ENCODE assay signal across 30 mouse cellular contexts in the genomic region with DNA sequence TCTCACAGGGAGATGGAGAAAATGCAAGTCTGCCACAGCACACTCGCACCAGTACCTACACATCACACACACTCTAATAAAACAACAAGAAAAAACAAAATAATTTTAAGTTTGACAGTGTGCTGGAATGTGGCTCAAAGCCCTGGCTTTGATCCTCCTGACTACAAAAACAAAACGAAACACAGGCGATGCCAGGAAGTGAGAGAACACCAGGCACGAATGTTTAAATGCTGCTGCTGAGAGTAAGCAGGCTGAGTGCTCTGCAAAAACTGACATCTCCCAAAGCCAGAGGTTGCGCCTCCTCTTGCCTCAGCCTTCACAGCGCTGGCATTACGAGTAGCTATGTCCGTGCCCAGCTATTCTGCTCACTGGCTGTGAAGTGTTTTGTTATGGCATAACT. TPM values are rescaled to one million over a fixed set of nuclear protein-coding genes. Genes with fewer than 3 reads are reported as not detected.
DNase-seq lines count a peak whose midpoint lies in the region; ATAC-seq and TF ChIP-seq lines count a peak whose summit lies in the region.
"Had no signal": no experiment of that assay in that cellular context is flagged by ENCODE, and none has a peak within 500 bp of the region (broad histone marks: within the 10 kb centered on the region; RNA-seq: fewer than 3 reads in every experiment).

No protein-coding gene starts in this region.

- H3K27ac ChIP-seq in hindbrain, embryonic 10.5 days = no peak overlapping the region; the same call in 1 of the 2 replicates
- no peak overlapping the region for H3K27ac ChIP-seq in hindbrain, embryonic 14.5 days
- no peak overlapping the region for H3K27ac ChIP-seq in liver, adult 2 months (replicated peaks; ENCODE audit: insufficient read depth, low read depth, low read length)
- no peak overlapping the region for H3K27ac ChIP-seq in liver, embryonic 12.5 days
- peak overlapping the region; percentile 70; the same call in 1 of the 2 replicates for H3K27ac ChIP-seq in ES-E14 (ENCODE audit: insufficient read depth, low read depth, low read length, poor library complexity, severe bottlenecking)
- no peak overlapping the region for H3K27ac ChIP-seq in intestine, postnatal 0 days (ENCODE audit: low read depth, low read length)
- H3K27ac ChIP-seq: embryonic facial prominence, embryonic 15.5 days; hindbrain, embryonic 15.5 days; midbrain, embryonic 10.5 days; midbrain, embryonic 15.5 days had no signal

- no peak for TF ChIP-seq CTCF in liver, adult 2 months (IDR thresholded peaks at IDR 0.05; ENCODE audit: low read depth, low read length)
- no peak for TF ChIP-seq CTCF in intestine, postnatal 0 days (IDR thresholded peaks at IDR 0.05; ENCODE audit: low read depth)

- no peak overlapping the region for H3K4me2 ChIP-seq in hindbrain, embryonic 14.5 days (replicated peaks)
- no peak overlapping the region for H3K4me2 ChIP-seq in liver, embryonic 12.5 days
- no peak overlapping the region for H3K4me2 ChIP-seq in intestine, postnatal 0 days (replicated peaks; ENCODE audit: low read depth)
- H3K4me2 ChIP-seq: embryonic facial prominence, embryonic 15.5 days; heart, embryonic 11.5 days; hindbrain, embryonic 15.5 days; midbrain, embryonic 15.5 days had no signal

- no peak for DNase-seq in hindbrain, embryonic 10.5 days (ENCODE audit: low spot score)
- no peak for DNase-seq in hindbrain, embryonic 14.5 days (ENCODE audit: low spot score)
- peak; percentile 27 for DNase-seq in liver, adult 2 months (ENCODE audit: extremely low read depth, low read depth, low spot score)
- DNase-seq in ES-E14 (ENCODE audit: low read depth, low spot score) = no peak
- peak; percentile 11 for DNase-seq in lung, postnatal 14 days
- DNase-seq in neural tube, embryonic 10.5 days (ENCODE audit: extremely low spot score, low spot score) = no peak
- DNase-seq: adrenal gland, postnatal 25 days; cerebellum, adult 18-20 months; cerebellum, postnatal 10 days; gastrocnemius, postnatal 14 days; heart, postnatal 36 days; kidney, adult 18-20 months; left cerebral cortex, postnatal 4 days; liver; right cerebral cortex, adult 18-20 months; spleen, adult 18-20 months; thymus, postnatal 14 days had no signal

- 75% methylated on average over 8 of the region's 8 CpGs for WGBS in hindbrain, embryonic 10.5 days
- 83% methylated on average over 8 of the region's 8 CpGs for WGBS in hindbrain, embryonic 14.5 days
- 77% methylated on average over 8 of the region's 8 CpGs for WGBS in liver, adult 2 months
- WGBS in liver, embryonic 12.5 days (ENCODE audit: insufficient replicate concordance) = 85% methylated on average over 8 of the region's 8 CpGs
- WGBS in intestine, postnatal 0 days = 80% methylated on average over 8 of the region's 8 CpGs

- 0 out of 2 replicates have a peak overlapping the region, but pooled peaks have one; percentile 11 for H3K4me3 ChIP-seq in hindbrain, embryonic 10.5 days
- no peak overlapping the region for H3K4me3 ChIP-seq in hindbrain, embryonic 14.5 days (replicated peaks; ENCODE audit: low read length)
- no peak overlapping the region for H3K4me3 ChIP-seq in liver, adult 2 months (ENCODE audit: insufficient read depth, low read depth, low read length)
- no peak overlapping the region for H3K4me3 ChIP-seq in liver, embryonic 12.5 days
- no peak overlapping the region for H3K4me3 ChIP-seq in ES-E14 (ENCODE audit: insufficient read depth in 1 of 2, low read depth in 1 of 2, low read length in 2 of 2, poor library complexity in 1 of 2, severe bottlenecking in 1 of 2)
- no peak overlapping the region for H3K4me3 ChIP-seq in intestine, postnatal 0 days (ENCODE audit: low read depth, low read length)
- H3K4me3 ChIP-seq: embryonic facial prominence, embryonic 15.5 days; hindbrain, embryonic 15.5 days; midbrain, embryonic 10.5 days; midbrain, embryonic 15.5 days had no signal

- no peak for ATAC-seq in hindbrain, embryonic 14.5 days (ENCODE audit: low FRiP score)
- ATAC-seq in liver, embryonic 12.5 days = no peak
- ATAC-seq in intestine, postnatal 0 days = no peak
- ATAC-seq: forebrain, embryonic 14.5 days; inflammation-experienced regulatory T-cells, adult 6 months; midbrain, embryonic 15.5 days had no signal

- no peak for TF ChIP-seq POLR2A in liver, adult 2 months (IDR thresholded peaks at IDR 0.05; ENCODE audit: extremely low read depth, insufficient read depth, low read length)

- no peaks in the 10 kb centered on the region for H3K9me3 ChIP-seq in hindbrain, embryonic 10.5 days
- no peaks in the 10 kb centered on the region for H3K9me3 ChIP-seq in hindbrain, embryonic 14.5 days (ENCODE audit: control insufficient read depth, low read length)
- no peaks in the 10 kb centered on the region for H3K9me3 ChIP-seq in liver, embryonic 12.5 days (replicated peaks)
- H3K9me3 ChIP-seq in ES-E14 (ENCODE audit: control insufficient read depth, insufficient read depth, low read depth, low read length) = no peaks in the 10 kb centered on the region
- H3K9me3 ChIP-seq in intestine, postnatal 0 days (ENCODE audit: control insufficient read depth) = no peaks in the 10 kb centered on the region
- H3K9me3 ChIP-seq: embryonic facial prominence, embryonic 15.5 days; hindbrain, embryonic 15.5 days; midbrain, embryonic 10.5 days; midbrain, embryonic 15.5 days had no signal

- H3K27me3 ChIP-seq in hindbrain, embryonic 10.5 days (ENCODE audit: insufficient read depth, poor library complexity, severe bottlenecking) = peaks cover 4% of the 10 kb centered on the region; the same call in 1 of the 2 replicates
- H3K27me3 ChIP-seq in hindbrain, embryonic 14.5 days (ENCODE audit: control insufficient read depth, insufficient read depth, low read length) = no peaks in the 10 kb centered on the region
- no peaks in the 10 kb centered on the region for H3K27me3 ChIP-seq in liver, adult 2 months (ENCODE audit: control insufficient read depth, insufficient read depth, low read length)
- peaks cover 26% of the 10 kb centered on the region for H3K27me3 ChIP-seq in liver, embryonic 12.5 days (replicated peaks)
- no peaks in the 10 kb centered on the region; the same call in 1 of the 2 replicates for H3K27me3 ChIP-seq in intestine, postnatal 0 days (replicated peaks; ENCODE audit: control insufficient read depth, insufficient read depth, low read length)
- H3K27me3 ChIP-seq: embryonic facial prominence, embryonic 15.5 days; hindbrain, embryonic 15.5 days; midbrain, embryonic 15.5 days had no signal

- peaks cover 85% of the 10 kb centered on the region for H3K36me3 ChIP-seq in hindbrain, embryonic 10.5 days
- peaks cover 45% of the 10 kb centered on the region for H3K36me3 ChIP-seq in hindbrain, embryonic 14.5 days (replicated peaks; ENCODE audit: control insufficient read depth, insufficient read depth)
- H3K36me3 ChIP-seq in liver, adult 2 months (ENCODE audit: control insufficient read depth, insufficient read depth, low read length) = peaks cover 11% of the 10 kb centered on the region; the same call in 1 of the 2 replicates
- peaks cover 94% of the 10 kb centered on the region for H3K36me3 ChIP-seq in liver, embryonic 12.5 days
- H3K36me3 ChIP-seq in ES-E14 (ENCODE audit: control insufficient read depth, insufficient read depth, low read length, poor library complexity, severe bottlenecking) = peaks cover 30% of the 10 kb centered on the region
- H3K36me3 ChIP-seq in intestine, postnatal 0 days (ENCODE audit: control insufficient read depth, insufficient read depth) = peaks cover 73% of the 10 kb centered on the region

- H3K79me2 ChIP-seq in liver, adult 2 months (ENCODE audit: control insufficient read depth, insufficient read depth, low read length) = no peaks in the 10 kb centered on the region; the same call in 1 of the 2 replicates

- no peak overlapping the region for H3K9ac ChIP-seq in hindbrain, embryonic 14.5 days
- no peak overlapping the region for H3K9ac ChIP-seq in liver, adult 2 months (ENCODE audit: low read depth, low read length)
- H3K9ac ChIP-seq in liver, embryonic 12.5 days = no peak overlapping the region
- H3K9ac ChIP-seq in ES-E14 (ENCODE audit: insufficient read depth, low read depth, low read length, poor library complexity, severe bottlenecking) = no peak overlapping the region
- no peak overlapping the region for H3K9ac ChIP-seq in intestine, postnatal 0 days (ENCODE audit: low read depth, low read length)
- H3K9ac ChIP-seq: embryonic facial prominence, embryonic 15.5 days; hindbrain, embryonic 15.5 days; midbrain, embryonic 15.5 days had no signal

- in situ Hi-C loops in ES-E14 (cut with MboI; ENCODE audit: low sequenced_read_pairs in 2 of 2, unreplicated experiment in 2 of 2) = no loop called here

- H3K4me1 ChIP-seq in hindbrain, embryonic 10.5 days (replicated peaks) = peaks cover 50% of the 10 kb centered on the region
- H3K4me1 ChIP-seq in hindbrain, embryonic 14.5 days (replicated peaks; ENCODE audit: control insufficient read depth, insufficient read depth, low read length) = peaks cover 15% of the 10 kb centered on the region
- no peaks in the 10 kb centered on the region for H3K4me1 ChIP-seq in liver, adult 2 months (ENCODE audit: control insufficient read depth, insufficient read depth, low read length)
- peaks cover 21% of the 10 kb centered on the region for H3K4me1 ChIP-seq in liver, embryonic 12.5 days
- peaks cover 19 to 40% of the 10 kb centered on the region in 2 experiments for H3K4me1 ChIP-seq in ES-E14 (ENCODE audit: control insufficient read depth in 2 of 2, insufficient read depth in 2 of 2, low read length in 2 of 2, poor library complexity in 1 of 2)
- H3K4me1 ChIP-seq in intestine, postnatal 0 days (replicated peaks; ENCODE audit: control insufficient read depth, insufficient read depth, low read length) = no peaks in the 10 kb centered on the region

RNA-seq across cellular contexts. Expression of a gene that starts 5.1 kb away (rescaled TPM):
- 61.9 and 67.2 TPM in 2 replicates for polyA plus RNA-seq in hindbrain, embryonic 10.5 days (2016; fragmentation: Nextera tagmentation; extraction: Ambion mirVana)
- 39.9 and 40.8 TPM in 2 replicates for polyA plus RNA-seq in hindbrain, embryonic 14.5 days (2014; fragmentation: Nextera tagmentation; extraction: Ambion mirVana)
- under 0.01 TPM in 1 of 2 replicates, not detected in the other for total RNA-seq in liver, adult 2 months (2014; rRNA removed)
- 0.11 and 0.17 TPM in 2 replicates for polyA plus RNA-seq in liver, adult 2 months (2012; rRNA removed)
- polyA plus RNA-seq in liver, embryonic 12.5 days (2016; fragmentation: Nextera tagmentation; extraction: Ambion mirVana) = 1.7 and 2.3 TPM in 2 replicates
- 3.1 and 3.2 TPM in 2 replicates for total RNA-seq in ES-E14 (2012; rRNA removed)
- 4.4 and 4.6 TPM in 2 replicates for polyA plus RNA-seq in intestine, postnatal 0 days (2015; fragmentation: Nextera tagmentation; extraction: Ambion mirVana)
- total RNA-seq: granulocyte monocyte progenitor cell, adult 5-6 weeks had no signal

RNA-seq across cellular contexts. Expression of a gene that starts 14.9 kb away (rescaled TPM):
- 40.6 and 41.4 TPM in 2 replicates for polyA plus RNA-seq in hindbrain, embryonic 10.5 days (2016; fragmentation: Nextera tagmentation; extraction: Ambion mirVana)
- polyA plus RNA-seq in hindbrain, embryonic 14.5 days (2014; fragmentation: Nextera tagmentation; extraction: Ambion mirVana) = 15.6 and 16.8 TPM in 2 replicates
- total RNA-seq in liver, adult 2 months (2014; rRNA removed) = 5.6 and 6.4 TPM in 2 replicates
- 10.7 and 11.2 TPM in 2 replicates for polyA plus RNA-seq in liver, adult 2 months (2012; rRNA removed)
- polyA plus RNA-seq in liver, embryonic 12.5 days (2016; fragmentation: Nextera tagmentation; extraction: Ambion mirVana) = 24.3 and 27.1 TPM in 2 replicates
- total RNA-seq in ES-E14 (2012; rRNA removed) = 30.7 and 33.0 TPM in 2 replicates
- polyA plus RNA-seq in intestine, postnatal 0 days (2015; fragmentation: Nextera tagmentation; extraction: Ambion mirVana) = 14.3 and 14.7 TPM in 2 replicates

RNA-seq across cellular contexts. Expression of a gene that starts 15.0 kb away (rescaled TPM):
- 166 and 173 TPM in 2 replicates for polyA plus RNA-seq in hindbrain, embryonic 10.5 days (2016; fragmentation: Nextera tagmentation; extraction: Ambion mirVana)
- 55.7 TPM in 2 replicates for polyA plus RNA-seq in hindbrain, embryonic 14.5 days (2014; fragmentation: Nextera tagmentation; extraction: Ambion mirVana)
- total RNA-seq in liver, adult 2 months (2014; rRNA removed) = 3.7 and 6.2 TPM in 2 replicates
- polyA plus RNA-seq in liver, adult 2 months (2012; rRNA removed) = 23.5 and 35.4 TPM in 2 replicates
- polyA plus RNA-seq in liver, embryonic 12.5 days (2016; fragmentation: Nextera tagmentation; extraction: Ambion mirVana) = 110 TPM in 2 replicates
- 98.0 and 105 TPM in 2 replicates for total RNA-seq in ES-E14 (2012; rRNA removed)
- 48.0 and 49.6 TPM in 2 replicates for polyA plus RNA-seq in intestine, postnatal 0 days (2015; fragmentation: Nextera tagmentation; extraction: Ambion mirVana)

RNA-seq across cellular contexts. Expression of a gene that starts 16.2 kb away (rescaled TPM):
- polyA plus RNA-seq in hindbrain, embryonic 10.5 days (2016; fragmentation: Nextera tagmentation; extraction: Ambion mirVana) = 2.0 and 2.6 TPM in 2 replicates
- polyA plus RNA-seq in hindbrain, embryonic 14.5 days (2014; fragmentation: Nextera tagmentation; extraction: Ambion mirVana) = 4.8 and 4.9 TPM in 2 replicates
- under 0.01 and 0.09 TPM in 2 replicates for total RNA-seq in liver, adult 2 months (2014; rRNA removed)
- polyA plus RNA-seq in liver, adult 2 months (2012; rRNA removed) = 0.02 TPM in 2 replicates
- polyA plus RNA-seq in liver, embryonic 12.5 days (2016; fragmentation: Nextera tagmentation; extraction: Ambion mirVana) = 0.06 and 0.17 TPM in 2 replicates
- total RNA-seq in ES-E14 (2012; rRNA removed) = 0.98 and 2.5 TPM in 2 replicates
- 8.0 and 8.7 TPM in 2 replicates for polyA plus RNA-seq in intestine, postnatal 0 days (2015; fragmentation: Nextera tagmentation; extraction: Ambion mirVana)
- total RNA-seq: common myeloid progenitor, adult 5-6 weeks; megakaryocyte progenitor cell, adult 5-6 weeks had no signal

RNA-seq across cellular contexts. Expression of a gene that starts 40.6 kb away (rescaled TPM):
- polyA plus RNA-seq in hindbrain, embryonic 10.5 days (2016; fragmentation: Nextera tagmentation; extraction: Ambion mirVana) = 7.5 and 7.8 TPM in 2 replicates
- polyA plus RNA-seq in hindbrain, embryonic 14.5 days (2014; fragmentation: Nextera tagmentation; extraction: Ambion mirVana) = 72.1 and 94.2 TPM in 2 replicates
- 0.18 and 0.20 TPM in 2 replicates for total RNA-seq in liver, adult 2 months (2014; rRNA removed)
- polyA plus RNA-seq in liver, adult 2 months (2012; rRNA removed) = 0.40 and 0.46 TPM in 2 replicates
- polyA plus RNA-seq in liver, embryonic 12.5 days (2016; fragmentation: Nextera tagmentation; extraction: Ambion mirVana) = 38.3 and 39.8 TPM in 2 replicates
- total RNA-seq in ES-E14 (2012; rRNA removed) = 12.1 and 13.1 TPM in 2 replicates
- polyA plus RNA-seq in intestine, postnatal 0 days (2015; fragmentation: Nextera tagmentation; extraction: Ambion mirVana) = 5.9 and 7.5 TPM in 2 replicates
- total RNA-seq: neutrophil, adult 5-6 weeks had no signal

Comparison
In these comparisons a context has a peak if more than half of its experiments do, and no peak if none do; other contexts are left out.
1. DNase-seq: peak in liver, adult 2 months (single experiment) and lung, postnatal 14 days (single experiment); none in hindbrain, embryonic 10.5 days (single experiment), hindbrain, embryonic 14.5 days (single experiment), ES-E14 (single experiment) and neural tube, embryonic 10.5 days (single experiment).